Mouse (Mus musculus): ENCODE measurements around the gene Gbp2b.

Gbp2b gene

DNA sequence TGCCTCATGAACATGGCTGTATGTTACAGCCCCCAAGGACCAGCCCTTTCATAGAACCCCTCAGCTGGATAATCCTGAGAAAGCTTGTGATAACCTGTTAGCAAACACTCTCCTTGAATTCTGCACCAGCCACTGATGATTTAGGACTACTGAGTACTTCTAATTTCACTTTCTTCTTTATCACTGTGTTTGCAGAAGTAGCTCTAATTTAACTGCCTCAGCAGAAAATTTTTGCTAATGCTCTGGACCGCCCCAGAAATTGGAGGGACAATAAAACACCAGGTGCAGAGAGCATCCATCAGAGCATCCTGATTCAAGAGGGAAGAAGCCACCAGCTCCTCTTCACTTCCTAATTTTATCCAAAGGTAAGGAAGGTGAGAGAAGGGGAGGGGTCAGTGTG, at the start of gene Gbp2b:
Gbp2b (plus strand) TSS at position 301 of the 400 bp plus-strand sequence.
- no peak for DNase-seq

- DNase-seq, result peak in 1 of 2 experiments; percentile 48
Observed at GRCm38 (mm10) chr3:142546690-142547089, 48.0 kb upstream of the Gbp2b start.

- no peak for DNase-seq
Observed at GRCm38 (mm10) chr3:142550052-142550676, 44.5 kb upstream of the Gbp2b start.

- DNase-seq, result no peak
Observed at GRCm38 (mm10) chr3:142554601-142555000, 40.0 kb upstream of the Gbp2b start.

GRCm38 (mm10) chr3:142555623-142556022, 39.0 kb upstream of the Gbp2b start:
- DNase-seq, result peak; percentile 59 to 68

DNA sequence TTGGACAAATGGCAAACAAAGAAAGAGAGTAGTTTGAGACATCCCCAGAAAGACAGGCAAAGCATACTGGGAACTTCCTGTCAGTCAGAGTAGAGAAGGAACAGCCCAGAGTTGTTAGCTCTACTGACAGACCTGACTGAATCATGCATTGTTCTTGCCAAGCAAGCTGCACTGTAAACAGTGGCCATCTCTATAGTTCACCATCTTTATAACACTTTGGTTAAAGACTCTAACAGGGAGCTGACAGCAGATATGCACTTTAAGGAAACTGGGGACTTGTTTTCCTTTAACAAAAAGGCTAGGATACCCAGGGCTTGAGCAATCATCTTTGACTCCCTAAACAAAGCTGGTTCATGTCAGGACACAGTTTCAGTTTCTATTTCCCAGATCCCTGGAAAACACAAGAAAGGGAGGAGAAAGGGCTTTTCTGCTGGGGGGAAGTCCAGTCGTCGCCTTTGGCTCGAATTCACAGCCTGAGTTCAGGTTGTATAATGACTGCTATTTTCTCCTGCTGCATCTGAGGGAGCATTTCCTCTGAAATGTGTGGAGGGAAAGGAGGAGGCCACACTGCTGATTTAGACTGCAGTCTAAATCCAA, 34.9 kb upstream of the Gbp2b start, which contains the start of gene Gbp3:
Gbp3 (plus strand) TSS at position 395 of the 597 bp plus-strand sequence.
- DNase-seq, result no peak

DNA sequence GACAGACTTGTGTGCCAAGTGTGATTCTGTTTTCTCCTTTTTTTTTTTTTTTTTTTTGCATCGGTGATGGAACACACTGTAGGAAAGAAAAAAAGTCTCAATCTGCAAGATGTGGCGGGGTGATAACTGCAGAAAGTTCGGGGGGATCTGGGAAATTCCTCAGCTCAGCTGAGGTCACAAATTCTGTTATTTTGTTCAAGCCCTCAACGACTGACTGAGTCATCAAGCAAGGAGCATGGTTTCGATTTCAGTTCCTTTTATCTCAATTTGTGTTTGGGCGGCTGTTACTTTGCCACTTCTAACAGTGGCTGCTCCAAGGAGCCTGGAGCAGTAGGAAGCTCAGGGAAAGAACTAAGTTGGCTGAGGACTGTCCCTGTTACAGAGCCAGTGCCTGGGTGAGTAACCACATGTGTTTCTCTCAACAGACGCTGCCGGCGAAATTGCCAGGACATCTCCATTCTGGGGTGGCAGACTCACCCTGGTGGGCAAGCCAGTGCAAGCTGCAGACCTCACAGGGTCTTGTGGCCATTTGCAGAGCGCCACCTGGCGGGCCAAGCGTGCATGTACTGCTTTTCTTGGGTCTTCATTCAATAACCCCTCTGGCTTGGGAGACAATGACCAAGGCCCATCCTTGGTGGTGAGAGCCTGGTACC, 34.2 kb upstream of the Gbp2b start:
- peak; percentile 94 for DNase-seq

GRCm38 (mm10) chr3:142561045-142561646, 33.5 kb upstream of the Gbp2b start:
- DNase-seq, result no peak

DNA sequence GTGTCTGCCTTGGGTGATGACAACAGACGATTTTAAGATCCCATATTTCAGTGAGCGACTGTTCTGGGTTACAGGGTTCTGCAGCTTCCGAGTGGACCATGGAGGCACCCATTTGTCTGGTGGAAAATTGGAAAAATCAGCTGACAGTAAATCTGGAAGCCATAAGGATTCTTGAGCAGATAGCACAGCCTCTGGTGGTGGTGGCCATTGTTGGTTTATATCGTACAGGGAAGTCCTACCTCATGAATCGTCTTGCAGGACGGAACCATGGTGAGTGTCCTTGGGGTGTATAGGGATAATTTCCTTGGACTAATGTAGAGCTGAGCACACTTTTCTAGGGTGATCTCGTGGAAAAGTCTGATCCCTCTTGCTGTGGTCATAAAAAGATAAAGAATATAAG, 33.0 kb upstream of the Gbp2b start:
- DNase-seq, result no peak

- DNase-seq, result peak in 1 of 2 experiments; percentile 26
Observed at GRCm38 (mm10) chr3:142567490-142567889, 27.2 kb upstream of the Gbp2b start.

DNA sequence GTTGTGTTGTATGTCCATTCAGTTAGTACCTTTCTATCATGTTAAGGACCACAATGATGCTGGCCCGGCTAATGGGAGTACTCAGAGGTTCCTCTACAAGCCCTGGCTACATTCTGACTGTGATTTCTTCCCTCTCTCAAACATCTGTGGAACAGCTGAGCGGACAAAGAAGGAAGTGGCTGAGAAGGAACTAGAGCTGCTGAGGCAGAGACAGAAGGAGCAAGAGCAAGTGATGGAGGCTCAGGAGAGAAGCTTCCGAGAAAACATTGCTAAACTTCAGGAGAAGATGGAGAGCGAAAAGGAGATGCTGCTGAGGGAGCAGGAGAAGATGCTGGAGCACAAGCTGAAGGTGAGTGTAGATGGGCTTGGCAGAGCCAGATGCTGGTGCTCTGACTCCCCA, 23.9 kb upstream of the Gbp2b start:
- DNase-seq, result no peak

- no peak for DNase-seq
Observed at GRCm38 (mm10) chr3:142577108-142577507, 17.5 kb upstream of the Gbp2b start.

- DNase-seq, result no peak
Observed at GRCm38 (mm10) chr3:142578342-142578741, 16.3 kb upstream of the Gbp2b start.

- no peak for DNase-seq
Observed at GRCm38 (mm10) chr3:142583067-142583466, 11.6 kb upstream of the Gbp2b start.

DNA sequence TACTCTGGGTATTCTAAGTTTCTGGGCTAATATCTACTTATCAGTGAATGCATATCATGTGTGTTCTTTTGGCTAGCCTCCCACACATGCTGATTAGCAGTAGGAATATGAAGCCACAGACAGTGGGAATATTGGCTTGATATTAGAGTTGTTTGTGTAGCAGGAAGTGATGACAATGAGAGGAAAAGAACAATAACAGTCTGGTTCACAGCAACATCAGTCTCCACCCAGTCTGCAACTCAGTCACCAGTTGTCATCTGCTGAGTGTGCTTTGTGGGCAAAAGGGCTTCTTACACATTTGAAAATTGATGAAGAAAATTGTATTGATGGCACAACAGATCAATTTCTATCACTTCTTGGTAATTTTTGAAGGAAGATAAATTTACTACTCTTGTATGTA, 7.3 kb upstream of the Gbp2b start:
- DNase-seq, result no peak

- no peak for DNase-seq
Observed at GRCm38 (mm10) chr3:142588888-142589287, 5.8 kb upstream of the Gbp2b start.

DNA sequence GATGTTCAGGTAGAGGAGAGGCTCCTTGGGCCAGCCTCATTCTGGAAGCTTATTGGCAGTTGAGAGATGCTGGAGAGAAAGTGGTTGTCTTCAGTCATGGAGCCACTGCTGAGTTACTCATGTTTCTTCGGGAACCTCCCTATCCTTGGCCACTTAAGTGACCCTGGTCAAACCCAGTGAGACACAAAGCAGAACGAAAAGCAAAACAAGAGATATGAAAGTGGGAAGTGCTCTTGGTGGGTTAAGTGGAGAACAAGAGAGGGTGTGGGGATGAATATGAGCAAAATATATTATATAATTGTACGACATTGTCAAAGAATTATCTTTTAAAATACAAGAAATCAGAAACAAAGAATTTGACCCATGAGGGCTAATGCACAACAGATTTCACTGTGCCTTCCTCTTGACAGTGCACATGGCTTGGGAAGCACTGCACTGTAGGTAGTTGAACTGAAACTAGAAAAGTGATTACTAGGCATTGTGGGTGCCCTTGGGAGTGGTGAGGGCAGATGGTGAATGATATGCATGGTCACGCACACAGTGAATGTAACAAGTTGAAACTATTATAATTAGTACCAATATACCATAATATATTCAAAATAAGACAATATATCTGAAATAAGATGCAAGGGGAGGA, 4.1 kb upstream of the Gbp2b start:
- DNase-seq, result no peak

DNA sequence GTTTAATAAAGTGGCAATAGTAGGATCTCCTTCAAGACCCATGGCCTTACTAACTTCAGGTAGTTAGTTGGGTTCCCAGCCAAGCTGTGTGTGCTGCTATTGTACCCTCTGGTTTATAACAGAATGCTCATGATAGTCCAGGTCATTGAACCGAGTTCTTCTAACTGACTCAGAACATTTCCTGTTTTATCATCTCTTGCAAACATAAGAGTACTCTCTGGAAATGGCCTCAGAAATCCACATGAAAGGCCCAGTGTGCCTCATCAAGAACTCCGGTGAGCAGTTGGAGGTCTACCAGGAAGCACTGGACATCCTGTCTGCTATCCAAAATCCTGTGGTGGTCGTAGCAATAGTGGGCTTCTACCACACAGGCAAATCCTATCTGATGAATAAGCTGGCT, 3.3 kb downstream of the Gbp2b start:
- DNase-seq, result no peak

GRCm38 (mm10) chr3:142601675-142602074, 7.0 kb downstream of the Gbp2b start:
- no peak for DNase-seq

DNA sequence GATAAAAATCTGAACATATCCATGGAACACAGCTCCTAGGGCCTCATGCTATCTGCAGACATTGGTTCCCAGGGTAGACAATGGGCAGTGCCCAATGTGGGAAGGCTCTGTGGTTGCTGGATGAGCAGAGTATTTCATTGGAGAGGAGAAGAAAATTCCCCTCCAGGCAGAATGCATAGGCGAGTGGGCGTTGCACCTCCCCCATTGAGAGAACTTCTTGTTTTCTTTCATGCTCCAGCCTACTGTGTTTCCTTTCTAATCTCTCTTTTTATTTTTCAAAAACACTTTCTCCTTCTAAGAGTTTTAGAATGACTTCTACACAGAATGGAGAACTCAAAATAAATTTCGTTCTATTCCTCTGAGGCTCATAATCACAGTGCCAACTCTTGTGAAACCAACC, 24.0 kb downstream of the Gbp2b start:
- no peak for DNase-seq

- no peak for DNase-seq
Observed at GRCm38 (mm10) chr3:142619606-142620005, 25.0 kb downstream of the Gbp2b start.

DNA sequence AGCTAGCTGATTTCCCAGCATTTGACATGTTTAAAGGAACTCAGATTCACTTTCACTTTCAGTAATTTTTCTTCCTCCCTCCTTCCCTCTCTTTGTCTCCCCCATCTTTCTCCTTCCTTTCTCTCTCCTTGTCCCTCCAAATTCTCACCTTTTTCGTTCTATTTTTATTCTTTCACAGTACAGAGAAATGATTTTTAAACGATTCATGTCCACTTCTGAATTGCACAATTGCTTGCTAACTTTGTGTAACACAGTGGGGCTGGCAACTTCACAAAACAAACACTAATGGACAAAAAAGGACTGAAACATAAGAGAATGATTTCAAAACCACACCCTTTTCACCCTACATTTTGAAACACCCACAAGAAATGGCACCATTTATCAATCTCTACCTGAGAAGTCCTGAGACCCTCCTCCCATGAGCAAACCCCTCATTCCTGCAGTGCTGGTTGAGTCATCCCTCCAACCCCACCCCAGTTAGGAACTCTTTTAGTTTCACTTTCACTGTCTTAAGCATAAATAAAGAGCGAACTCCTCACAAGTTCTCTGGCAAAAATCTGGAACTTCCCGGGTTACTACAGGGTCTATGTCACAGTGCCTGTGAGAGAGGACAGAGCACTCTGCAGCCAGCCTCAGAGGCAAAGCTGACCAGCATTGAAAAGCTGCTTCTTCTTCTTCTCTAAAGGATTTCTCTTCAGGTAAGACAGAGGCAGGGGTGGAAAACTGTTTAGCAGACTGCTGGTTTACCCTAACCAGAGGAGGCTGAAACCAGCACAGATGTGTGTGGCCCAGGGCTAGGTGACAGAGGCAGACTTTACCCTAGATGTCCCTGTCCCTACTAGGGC, 25.7 kb downstream of the Gbp2b start, which contains the start of gene Gbp2:
Gbp2 (plus strand) TSS at position 492 of the 845 bp plus-strand sequence.
- DNase-seq, result peak in 1 of 2 experiments; percentile 3

Measured in cerebellum, postnatal 10 days (tissue).